Mouse (Mus musculus) frontal cortex, postnatal 14 days (tissue): ENCODE data around the gene Hsp90ab1.

Experiments
- DNase-seq, 2 experiments: peaks; one replicate each; pipeline ENCODE4 v3.0.0; 2022; ENCODE audit warnings: low spot score in 2 of 2

Gene Hsp90ab1

GRCm38 (mm10) chr17:45596631-45597396, 23.7 kb upstream of the Hsp90ab1 start:
- peak in 1 of 2 experiments; percentile 47 for DNase-seq

GRCm38 (mm10) chr17:45595736-45596390, 22.8 kb upstream of the Hsp90ab1 start:
- DNase-seq: no peak

GRCm38 (mm10) chr17:45594881-45595735, 22.0 kb upstream of the Hsp90ab1 start:
- peak in 1 of 2 experiments; percentile 49 for DNase-seq

- DNase-seq: no peak
Observed at GRCm38 (mm10) chr17:45594195-45594594, 21.1 kb upstream of the Hsp90ab1 start.

DNA sequence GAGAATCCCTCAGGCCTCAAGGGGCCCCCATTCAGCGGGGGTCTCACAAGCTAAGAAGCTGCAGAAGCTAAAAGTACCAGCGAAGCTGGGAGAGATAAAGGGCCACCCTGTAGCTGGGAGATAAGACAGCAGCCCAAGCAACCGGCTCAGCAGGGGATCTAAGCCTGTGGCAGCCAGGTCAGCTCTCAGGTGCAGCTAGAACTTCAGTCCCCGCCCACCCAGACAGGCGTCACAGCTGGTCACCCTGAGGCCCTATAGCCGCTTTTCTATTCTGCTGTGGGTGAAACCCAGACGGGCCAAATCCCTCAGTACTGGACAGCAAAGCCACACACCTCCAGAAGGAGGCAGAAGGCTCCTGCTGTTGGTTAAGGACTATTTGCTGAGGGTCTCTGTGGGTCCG, 20.4 kb upstream of the Hsp90ab1 start:
- DNase-seq: no peak

DNA sequence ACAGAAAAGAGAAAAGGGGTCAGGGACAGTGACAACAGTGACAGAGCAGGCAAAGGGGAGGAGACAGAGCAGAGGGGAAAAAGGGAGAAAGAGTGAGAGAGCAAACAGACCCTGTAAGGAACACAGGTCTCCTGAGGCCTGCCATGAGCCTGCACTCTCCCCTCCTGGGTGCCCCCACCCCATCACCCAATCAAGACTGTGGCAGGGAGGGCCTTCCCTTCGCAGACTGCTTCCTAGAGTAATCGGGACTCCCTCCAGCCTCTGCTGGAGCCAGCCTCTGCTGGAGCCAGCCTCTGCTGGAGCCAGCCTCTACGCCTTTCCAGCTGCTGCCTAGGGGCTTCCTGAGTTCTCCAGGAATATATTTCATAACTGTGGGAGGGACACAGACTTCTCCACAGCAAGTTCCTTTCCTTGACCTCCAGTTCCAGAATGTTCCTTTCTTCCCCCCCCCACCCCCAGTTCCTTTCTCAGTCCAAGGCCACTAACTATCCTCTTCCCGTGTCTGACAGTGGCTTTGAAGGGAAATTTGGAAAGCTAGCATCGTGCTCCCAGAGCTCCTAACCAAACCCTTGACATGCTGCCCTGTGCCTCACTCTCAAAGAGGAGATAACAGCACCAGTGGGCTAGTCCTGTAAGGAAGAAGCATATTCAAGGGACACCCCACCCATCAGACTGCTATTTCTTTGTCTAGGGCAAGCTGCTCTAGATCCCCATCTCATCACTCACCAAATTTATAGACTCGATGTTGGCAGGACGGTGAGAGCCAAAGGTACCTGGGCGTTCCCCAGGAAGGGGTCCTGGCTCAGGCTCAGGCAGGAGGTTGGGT, 19.7 kb upstream of the Hsp90ab1 start:
- DNase-seq: no peak

DNA sequence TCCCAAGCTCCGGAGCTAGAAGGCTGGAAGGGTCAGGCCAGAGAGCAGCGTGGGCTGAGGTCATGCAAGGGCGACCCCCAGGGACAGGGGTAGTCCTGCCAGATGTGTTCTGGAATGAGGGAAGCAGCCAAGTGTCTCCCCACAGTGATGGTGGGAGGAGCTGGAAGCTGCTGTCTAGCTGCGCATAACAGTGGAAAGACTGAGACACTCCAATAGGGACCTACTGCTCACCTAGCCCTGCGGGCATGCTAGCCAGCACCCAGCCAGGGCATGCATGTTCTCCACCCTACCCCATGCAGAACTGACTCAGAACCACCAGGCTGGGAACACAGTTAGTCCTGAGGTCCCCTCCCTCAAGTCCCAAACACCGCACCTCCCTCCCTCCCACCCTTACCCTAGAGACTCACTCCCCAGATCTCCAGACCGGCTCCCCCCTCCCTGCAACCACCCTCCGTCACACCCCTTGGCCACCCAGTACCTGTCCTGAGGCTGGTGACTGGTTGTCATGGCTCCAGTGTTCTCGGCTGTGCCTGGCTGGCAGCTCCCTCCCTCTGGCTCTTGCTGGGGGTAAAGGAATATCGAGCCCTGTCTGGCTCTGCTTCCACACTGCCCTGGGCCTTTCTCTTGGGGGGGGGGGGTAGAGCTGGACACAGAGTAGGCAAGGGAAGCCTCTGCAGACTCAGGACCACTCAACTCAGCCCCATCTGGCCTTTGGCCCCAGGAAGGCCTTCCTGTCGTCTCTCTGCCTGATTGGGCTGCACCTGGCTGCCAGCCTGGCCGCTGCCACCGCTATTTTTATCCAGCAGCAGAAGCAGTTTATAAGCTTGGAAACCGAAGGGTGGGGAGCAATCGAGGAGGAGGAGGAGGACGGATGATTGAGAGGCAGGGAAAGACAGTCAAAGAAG, 18.9 kb upstream of the Hsp90ab1 start:
- no peak for DNase-seq

GRCm38 (mm10) chr17:45590410-45590809, 17.3 kb upstream of the Hsp90ab1 start:
- no peak for DNase-seq

GRCm38 (mm10) chr17:45589844-45590243, 16.8 kb upstream of the Hsp90ab1 start:
- no peak for DNase-seq

GRCm38 (mm10) chr17:45589236-45589635, 16.2 kb upstream of the Hsp90ab1 start:
- no peak for DNase-seq

DNA sequence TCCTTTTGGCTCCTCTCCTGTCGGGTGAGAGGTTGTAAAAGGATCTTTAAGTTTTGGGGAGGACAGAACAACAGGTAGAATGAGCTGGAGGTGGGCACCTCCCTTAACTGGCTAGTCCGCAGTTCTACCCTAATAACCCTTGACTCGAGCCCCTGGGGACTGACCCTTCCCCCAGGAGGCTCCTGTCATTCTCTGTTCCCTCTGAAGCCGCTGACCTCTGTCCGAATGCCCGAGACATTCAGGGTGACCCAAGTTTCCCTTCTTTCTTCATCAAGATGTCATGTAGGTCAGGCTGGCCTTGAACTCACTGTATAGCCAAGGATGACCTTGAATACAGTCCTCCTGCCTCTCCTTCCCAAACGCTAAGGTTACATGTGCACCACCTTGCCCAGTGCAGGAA, 15.3 kb upstream of the Hsp90ab1 start:
- DNase-seq: no peak

DNA sequence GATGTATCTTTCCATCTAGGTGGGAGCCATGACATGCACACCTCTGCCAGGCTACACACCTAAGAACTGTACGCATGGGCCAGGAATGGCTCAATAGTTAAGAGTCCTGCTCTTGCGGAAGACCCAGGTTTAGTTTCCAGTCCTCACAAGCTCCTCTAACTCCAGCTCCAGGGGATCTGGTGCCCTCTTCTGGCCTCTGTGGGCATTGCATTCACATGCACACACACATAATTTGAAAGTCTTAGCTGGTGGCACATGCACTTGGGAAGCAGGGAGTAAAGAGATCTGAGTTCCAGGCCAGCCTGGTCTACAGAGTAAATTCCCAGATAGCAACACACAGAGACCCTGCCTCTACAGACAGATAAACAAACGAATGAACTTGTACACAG, 13.4 kb upstream of the Hsp90ab1 start:
- no peak for DNase-seq

DNA sequence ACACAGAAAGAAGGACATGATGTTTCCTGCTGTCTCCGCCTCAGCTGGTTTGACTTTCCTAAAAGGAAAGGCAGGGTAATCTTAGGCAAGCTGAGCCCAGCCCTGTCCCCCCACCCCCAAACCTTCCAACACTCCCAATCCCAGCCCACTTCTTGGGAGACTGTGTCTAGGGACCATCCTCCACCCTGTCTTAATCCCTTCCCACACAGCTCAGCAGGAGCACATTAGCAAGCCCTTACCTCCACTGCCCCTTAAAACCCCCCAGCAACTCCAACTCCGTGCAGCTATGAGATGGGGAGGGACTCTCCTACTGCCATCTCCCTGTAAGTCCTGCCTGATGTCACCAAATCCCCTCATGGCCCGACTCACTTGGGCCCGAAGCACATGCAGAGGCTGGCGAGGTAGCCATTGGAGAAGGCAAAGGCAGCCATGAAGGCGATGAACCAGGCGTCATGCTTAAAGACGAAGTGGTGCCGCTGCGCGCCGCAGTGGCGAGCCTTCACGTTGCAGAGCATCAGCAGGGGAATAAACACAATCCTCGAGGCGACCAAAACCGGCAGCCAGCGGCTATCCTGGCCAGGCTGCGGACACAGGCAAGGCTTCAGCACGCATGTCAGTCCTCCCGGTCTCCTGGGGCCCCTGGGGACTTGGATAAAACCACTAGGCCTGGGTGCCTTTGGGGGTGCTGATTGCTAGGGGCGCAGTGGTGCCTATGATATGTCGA, 12.8 kb upstream of the Hsp90ab1 start:
- DNase-seq: no peak

- DNase-seq: peak; percentile 70 to 77
Observed at GRCm38 (mm10) chr17:45584939-45585678, 12.0 kb upstream of the Hsp90ab1 start.

GRCm38 (mm10) chr17:45584096-45584896, 11.2 kb upstream of the Hsp90ab1 start:
- peak; percentile 63 to 79 for DNase-seq

- DNase-seq: no peak
Observed at GRCm38 (mm10) chr17:45582715-45583355, 9.8 kb upstream of the Hsp90ab1 start.

GRCm38 (mm10) chr17:45582188-45582587, 9.1 kb upstream of the Hsp90ab1 start:
- DNase-seq: no peak

- peak in 1 of 2 experiments; percentile 59 for DNase-seq
Observed at GRCm38 (mm10) chr17:45581567-45581983, 8.5 kb upstream of the Hsp90ab1 start.
